Mouse (Mus musculus): ENCODE measurements around the gene Zfp362.

GRCm38 (mm10) chr4:128817011-128817410 lies 11.2 kb upstream of the Zfp362 start:
- no peak for TF ChIP-seq CTCF (IDR thresholded peaks at IDR 0.05; ENCODE audit: extremely low read depth, insufficient read length, insufficient replicate concordance, low read depth, low read length)
- no peak for TF ChIP-seq POLR2A (IDR thresholded peaks at IDR 0.05; ENCODE audit: low read depth, low read length)

Data from small intestine, adult 2 months (tissue).